Mouse (Mus musculus): ENCODE results near the gene Cuzd1.

GRCm38 (mm10) chr7:131317587-131317986, 4.5 kb downstream of the Cuzd1 start:
- TF ChIP-seq GATA1 (IDR thresholded peaks at IDR 0.05; ENCODE audit: borderline replicate concordance, low read length) (no peak), FLI1 (IDR thresholded peaks at IDR 0.05; ENCODE audit: low read length) (no peak)

All from megakaryocyte, embryonic 14.5 days (primary cell).